Mouse (Mus musculus): Measurements from ENCODE around the gene Gpr153. TPM values are rescaled to one million over a fixed set of nuclear protein-coding genes. Genes with fewer than 3 reads are reported as not detected.

The Gpr153 gene
- total RNA-seq, 2 experiments from 2014 or later = 8.9 to 14.4 TPM

DNA sequence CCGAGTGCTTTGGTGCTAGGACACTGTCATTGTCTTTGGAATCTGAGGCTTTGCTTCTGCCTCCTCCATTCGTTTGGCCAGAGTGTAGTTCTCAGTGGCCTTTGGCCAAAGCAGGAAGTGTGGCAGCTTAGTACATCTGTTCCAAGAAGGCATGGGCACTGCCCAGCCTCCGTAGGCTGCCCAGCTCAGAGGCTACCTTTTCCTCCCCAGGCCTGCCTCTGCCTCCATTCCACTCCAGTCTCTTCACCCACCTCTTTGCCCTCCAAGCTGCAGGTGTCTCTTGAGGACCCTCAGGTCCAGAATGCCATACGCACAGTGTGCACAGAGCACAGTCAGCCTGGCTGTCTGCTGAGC lies 9.9 kb upstream of the Gpr153 start:
- DNase-seq (ENCODE audit: low spot score in 2 of 2) = no peak

DNA sequence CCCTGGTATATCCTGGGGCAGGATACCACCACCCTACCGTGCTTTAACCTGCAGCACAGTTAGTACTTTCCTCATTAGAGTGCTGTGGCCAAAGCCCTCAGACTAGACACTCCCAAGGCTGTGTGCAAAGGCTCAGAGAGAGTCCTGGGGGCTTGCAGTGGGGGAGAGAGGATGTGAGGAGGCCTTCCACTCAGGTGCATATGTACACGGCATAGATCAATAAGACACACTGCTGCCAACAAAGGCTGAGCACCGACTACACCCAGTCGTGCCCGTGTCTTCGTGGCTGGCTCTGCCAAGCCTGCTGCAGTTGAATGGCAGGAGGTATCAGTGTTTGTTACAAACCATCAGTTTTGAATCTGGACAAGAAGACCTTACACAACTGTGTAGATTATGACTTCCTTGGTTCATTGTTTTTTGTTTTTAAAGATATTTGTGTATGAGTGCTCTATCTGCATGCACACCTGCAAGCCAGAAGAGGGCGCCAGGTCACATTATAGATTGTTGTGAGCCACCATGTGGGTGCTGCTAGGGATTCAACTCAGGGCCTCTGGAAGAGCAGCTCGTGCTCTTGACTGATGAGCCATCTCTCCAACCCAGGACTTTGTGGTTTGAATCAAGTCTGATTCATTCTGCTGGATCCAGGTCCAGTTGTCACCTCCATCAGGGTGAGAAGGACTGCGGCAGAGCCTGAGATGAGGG lies 9.0 kb upstream of the Gpr153 start:
- no peak for DNase-seq (ENCODE audit: low spot score in 2 of 2)

DNA sequence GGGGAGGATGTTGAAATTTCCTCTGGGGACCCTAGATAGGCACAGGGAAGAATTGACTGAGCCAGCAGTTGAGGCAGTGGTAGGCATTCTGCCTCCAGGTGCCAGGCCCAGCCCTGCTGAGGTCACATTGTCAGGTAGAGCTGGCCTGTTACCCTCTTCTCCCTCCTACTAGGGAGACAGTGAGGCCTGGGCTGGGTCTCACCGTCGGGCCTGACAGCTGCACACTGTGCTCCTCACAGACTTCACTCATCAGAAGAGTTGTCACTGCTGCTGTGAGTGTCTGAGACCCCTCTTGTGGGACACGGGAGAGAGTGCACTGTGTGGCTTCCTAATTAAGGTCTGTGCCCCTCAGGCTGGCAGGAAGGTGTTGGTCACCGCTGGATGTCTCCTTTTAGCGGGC lies 8.2 kb upstream of the Gpr153 start:
- no peak for DNase-seq (ENCODE audit: low spot score in 2 of 2)

DNA sequence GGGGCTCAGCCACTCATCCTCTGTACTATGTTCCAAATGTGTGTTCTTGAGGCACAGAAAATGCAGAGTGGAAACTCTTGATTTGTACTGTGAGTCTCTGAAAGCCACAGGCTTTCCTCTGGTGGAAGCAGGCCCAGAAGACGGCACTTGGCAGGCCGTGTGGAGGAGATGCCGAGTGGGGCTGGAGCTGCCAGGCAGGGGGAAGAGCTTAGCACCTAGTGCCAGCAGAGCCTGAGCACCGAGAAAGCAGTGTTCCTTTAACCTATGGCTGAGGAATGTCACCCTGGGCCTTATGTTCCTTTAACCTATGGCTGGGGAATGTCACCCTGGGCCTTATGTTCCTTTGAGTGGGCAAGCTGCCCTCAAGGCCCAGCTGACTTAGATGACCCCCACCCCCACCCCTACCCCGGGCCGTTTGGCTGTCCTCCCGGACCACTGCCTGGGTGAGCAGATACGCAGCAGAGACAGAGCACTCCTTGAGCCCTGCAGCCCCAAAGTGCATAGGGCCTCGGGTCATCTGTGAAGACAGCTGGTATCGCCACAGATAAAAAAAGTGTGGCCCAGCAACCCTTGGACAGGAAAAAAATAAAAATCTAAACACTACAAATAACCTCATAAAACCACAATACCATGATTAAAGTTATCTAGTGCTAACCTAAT lies 7.7 kb upstream of the Gpr153 start:
- DNase-seq (ENCODE audit: low spot score in 2 of 2) = peak in 1 of 2 experiments; percentile 66

DNA sequence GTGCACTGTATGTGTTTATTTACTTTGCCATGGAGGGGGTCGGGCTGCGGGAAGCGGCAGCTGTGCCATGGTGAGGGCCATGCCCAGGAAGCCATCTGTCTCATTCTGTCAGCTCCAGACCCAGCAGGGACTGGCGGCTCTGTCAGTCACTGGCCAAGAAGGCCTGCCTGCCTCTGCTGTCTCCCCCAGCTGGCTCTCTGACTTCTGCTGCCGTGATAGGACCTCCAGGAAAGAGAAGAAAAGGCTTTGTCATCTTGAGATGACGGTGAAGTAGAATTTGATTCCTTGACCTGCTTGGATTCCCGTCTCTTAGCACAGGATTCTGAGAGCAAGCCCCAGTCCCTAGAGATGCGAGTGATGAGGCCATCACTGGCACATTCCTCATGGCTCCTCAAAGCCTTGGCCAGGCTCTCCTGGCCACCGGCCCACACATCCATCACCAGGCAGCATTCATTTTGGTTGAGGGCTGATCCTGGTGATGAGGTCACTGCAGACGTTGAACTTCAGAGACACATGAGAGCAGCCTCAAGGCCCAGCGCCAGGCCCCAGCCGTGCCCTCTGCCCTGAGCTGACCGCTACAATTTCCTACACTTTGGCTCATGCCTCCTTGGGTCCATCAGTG lies 6.2 kb upstream of the Gpr153 start:
- peak; percentile 47 to 78 for DNase-seq (ENCODE audit: low spot score in 2 of 2)

DNA sequence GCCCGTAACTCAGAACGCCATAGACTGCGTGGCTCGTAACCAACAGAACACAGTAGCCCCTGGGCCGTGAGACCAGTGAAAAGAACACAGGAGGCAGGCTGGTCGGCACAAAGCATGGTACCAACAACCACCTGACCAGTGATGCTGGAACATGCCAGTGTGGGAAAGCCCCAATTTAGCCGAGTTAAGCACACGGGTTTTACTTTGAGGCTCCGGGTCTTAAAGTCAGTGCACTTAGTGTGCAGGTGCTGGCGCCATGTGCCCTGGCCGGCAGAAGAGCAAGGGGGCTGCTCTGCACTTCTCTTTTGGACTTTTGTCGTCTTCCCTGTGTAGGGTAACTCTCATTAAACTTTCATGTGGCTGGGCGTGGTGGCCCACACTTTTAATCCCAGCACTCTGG lies 4.1 kb upstream of the Gpr153 start:
- no peak for DNase-seq (ENCODE audit: low spot score in 2 of 2)

DNA sequence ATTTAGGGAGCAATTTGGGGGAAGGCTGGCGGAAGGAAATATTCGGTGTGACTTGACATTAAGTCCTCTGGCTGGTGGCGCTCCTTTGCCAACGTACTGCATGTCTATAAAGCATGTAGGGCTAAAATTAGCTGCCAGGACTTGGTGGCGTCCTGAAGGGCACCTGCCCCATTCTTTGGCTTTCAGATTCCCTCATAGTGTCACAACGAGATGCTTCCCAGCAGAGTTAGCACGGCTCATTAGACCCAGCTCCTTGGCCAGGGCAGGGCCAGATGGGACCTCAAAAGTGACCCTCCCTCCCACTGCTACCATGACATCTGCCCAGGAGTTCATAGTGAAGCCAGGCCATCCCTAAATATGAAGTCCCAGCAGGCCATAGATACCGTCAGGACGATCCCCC lies 3.4 kb upstream of the Gpr153 start:
- DNase-seq (ENCODE audit: low spot score in 2 of 2) = no peak

DNA sequence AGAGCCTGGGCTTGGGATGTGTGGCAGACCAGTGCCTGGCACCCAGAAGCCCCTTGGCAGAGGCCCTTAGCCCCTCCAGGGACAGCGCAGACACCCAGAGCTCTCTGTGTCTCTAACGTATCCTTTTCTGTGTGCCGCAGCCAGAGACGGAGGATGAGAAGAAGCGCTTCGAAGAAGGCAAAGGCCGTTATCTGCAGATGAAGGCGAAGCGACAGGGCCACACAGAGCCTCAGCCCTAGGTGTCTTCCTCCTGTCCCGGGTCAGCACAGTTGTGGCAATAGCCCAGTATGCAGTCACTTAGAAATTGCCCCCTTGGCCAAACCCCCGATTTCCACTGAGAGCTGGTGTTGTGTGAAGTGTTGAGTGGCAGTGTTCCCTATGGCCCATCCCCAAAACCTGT lies 2.7 kb upstream of the Gpr153 start:
- DNase-seq (ENCODE audit: low spot score in 2 of 2) = no peak

DNA sequence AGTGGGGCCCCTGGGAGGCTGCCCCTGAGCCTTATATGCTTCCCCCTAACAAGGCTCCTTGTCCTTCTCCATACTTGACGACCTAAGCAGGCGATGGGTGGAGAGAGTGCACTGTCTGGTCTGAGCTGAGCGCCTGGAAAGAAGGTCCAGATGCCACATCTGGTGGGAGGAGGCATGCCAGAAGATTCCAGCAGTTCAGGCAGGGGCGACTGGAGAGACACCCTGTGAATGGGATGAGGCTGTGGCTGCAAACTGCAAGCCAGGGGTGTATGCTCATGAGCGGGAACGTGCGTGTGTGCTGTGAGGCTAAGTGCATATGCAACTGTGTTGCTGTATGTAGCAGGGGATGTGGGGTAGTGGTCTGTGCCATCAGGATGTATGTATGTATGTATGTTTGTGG lies 2.0 kb upstream of the Gpr153 start:
- DNase-seq (ENCODE audit: low spot score in 2 of 2) = no peak

DNA sequence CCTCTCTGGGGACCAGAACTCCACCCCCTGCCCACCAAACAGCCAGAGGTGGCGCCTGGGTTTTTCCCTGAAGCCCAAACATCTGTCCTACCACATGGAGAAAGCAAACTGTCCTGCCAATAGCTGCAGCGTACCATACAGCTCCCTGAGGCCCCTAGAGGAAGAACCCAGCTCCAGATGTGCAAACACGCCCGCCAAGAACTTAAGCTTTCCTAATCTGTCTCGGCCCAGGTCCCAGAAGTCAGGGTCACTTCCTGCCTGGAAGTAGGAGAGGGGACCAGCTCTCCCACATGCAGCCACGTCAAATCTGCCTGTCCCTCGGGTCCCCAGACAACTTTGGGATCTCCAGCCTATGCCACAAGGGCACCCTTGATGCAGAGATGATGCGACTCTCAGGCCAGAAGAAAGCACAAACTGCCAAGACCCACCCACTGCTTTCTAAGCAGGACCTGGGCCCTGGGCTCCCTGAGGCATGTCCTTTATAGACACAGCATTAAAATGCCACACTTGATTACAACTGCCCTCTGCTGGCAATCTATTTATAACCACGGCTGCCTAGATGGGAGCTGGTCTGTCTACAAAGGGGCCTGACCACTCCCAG lies 1.5 kb upstream of the Gpr153 start:
- peak in 1 of 2 experiments; percentile 40 for DNase-seq (ENCODE audit: low spot score in 2 of 2)

DNA sequence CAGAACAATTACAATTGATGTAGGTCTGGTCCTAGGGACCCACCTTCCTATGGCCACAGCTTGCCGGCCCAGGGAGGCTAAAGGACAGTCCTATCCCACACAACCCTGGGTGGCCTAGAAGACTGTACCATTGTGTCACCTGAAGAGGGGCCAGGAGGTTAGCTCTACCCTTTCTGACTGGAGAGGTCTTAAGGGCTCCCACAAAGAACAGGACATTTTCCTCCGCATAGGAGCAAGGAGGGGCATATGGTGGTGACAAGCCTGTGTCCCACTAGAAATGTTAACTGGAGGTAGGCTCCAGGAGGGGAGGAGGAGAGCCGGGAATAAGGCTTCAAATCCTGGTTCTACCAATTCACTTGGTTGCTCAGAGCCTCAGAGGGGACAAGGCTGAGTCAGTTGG lies 841 bp upstream of the Gpr153 start:
- DNase-seq (ENCODE audit: low spot score in 2 of 2) = no peak

DNA sequence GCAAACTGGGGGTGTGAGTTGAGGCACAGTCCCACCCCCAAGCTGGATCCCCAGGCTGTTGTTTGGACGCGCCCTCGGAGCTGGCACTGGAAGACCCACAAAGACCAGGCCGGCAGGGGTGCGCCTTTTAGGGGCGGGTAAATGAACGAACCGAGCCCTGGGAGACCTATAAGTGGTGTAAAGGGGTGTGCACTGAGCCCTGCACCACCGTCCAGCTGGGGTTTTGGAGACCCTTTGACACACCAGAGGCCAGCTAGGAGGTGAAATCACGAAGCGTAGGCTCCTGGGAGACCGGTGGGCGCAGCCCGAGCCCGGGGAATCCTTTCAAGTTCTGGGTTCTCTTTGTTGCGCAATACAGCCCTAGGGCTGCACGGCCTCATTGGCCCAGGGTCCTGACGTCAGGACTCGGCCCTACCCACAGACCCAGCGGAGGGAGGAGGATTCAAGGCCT lies 674 bp downstream of the Gpr153 start:
- DNase-seq (ENCODE audit: low spot score in 2 of 2) = no peak

DNA sequence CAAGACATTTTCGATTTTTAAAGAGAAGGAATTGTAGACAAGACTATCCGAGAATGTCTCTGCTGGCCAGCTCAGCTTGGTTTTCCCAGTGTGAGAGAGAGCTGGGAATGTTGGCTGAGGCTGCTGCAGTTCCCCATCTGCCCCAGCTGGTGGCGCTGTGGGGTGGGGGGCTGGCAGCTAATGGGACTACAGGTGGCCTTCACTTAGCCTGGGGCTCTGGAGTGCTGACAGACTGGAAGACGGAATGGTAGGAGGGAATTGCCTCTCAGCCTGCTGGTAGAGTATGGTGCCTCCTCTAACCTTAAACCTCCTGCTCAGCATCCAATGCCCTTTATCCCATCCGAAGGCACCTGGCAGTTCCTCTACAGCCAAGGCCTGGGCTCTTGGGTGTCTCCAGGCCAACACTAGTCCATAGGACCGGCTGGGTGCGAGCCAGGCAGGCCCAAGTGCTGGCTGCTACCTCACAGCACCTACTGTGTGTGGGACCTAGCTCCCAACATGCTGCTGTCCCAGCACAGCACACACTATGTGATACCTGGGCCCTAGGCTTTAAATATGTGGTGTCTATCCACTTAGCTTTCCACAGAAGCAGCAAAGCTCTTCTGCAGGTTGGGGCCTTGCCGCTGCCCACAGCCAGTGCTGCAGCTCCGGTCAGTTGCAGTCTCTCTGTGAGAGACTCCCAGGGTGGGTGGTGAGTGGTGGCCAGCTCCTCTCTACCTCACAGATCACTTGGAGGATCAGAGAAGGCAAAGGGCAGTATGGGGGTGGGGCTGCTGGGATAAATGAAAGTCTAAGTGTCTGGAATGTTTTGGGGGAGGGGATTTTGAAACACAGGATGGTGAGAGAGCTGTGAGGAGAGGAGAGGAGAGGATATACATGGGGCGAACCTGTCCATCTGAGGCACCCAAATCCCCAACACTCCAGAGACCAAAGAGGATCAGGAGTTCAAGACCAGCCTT lies 2.6 kb downstream of the Gpr153 start:
- DNase-seq (ENCODE audit: low spot score in 2 of 2) = no peak

DNA sequence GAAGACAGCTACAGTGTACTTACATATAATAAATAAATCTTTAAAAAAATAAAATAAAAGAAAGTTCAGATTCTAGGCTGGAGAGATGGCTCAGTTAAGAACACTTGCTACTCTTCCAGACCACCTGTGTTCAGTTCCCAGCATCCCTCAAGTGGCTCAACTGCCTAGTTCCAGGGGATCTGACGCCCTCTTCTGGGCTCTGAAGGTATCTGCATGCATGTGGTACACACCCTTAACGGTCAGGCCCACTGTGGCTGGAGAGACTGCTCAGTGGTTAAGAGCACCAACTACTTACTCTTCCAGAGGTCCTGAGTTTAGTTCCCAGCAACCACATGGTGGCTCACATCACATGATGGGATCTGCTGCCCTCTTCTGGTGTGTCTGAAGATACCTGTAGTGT lies 3.9 kb downstream of the Gpr153 start:
- no peak for DNase-seq (ENCODE audit: low spot score in 2 of 2)

DNA sequence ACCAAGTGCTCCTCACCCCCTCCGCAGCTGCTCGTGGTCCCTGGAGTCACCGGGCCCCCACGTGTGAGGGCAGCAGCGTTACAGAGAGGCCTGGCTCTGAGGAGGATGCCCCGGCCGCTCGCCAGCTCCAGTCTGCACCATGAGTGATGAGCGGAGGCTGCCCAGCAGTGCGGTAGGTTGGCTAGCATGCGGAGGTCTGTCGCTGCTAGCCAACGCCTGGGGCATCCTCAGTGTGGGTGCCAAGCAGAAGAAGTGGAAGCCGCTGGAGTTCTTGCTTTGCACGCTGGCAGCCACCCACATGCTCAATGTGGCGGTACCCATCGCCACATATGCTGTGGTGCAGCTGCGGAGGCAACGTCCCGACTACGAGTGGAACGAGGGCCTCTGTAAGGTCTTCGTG lies 5.0 kb downstream of the Gpr153 start:
- no peak for DNase-seq (ENCODE audit: low spot score in 2 of 2)

DNA sequence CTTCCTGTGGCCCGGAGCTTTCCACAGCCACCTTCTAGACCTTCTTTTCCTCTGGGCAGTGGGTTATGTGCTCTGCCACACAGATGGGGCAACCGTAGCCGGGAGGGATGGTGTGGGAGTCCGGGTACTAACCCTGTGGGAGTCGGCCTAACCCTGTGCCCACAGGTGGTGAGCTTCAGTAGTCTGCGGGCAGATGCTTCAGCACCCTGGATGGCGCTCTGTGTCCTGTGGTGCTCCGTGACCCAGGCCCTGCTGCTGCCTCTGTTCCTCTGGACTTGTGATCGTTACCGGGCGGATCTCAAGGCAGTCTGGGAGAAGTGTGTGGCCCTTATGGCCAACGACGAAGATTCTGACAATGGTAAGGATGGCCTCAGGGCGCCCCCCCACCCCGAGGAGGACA lies 7.6 kb downstream of the Gpr153 start:
- DNase-seq (ENCODE audit: low spot score in 2 of 2) = no peak

DNA sequence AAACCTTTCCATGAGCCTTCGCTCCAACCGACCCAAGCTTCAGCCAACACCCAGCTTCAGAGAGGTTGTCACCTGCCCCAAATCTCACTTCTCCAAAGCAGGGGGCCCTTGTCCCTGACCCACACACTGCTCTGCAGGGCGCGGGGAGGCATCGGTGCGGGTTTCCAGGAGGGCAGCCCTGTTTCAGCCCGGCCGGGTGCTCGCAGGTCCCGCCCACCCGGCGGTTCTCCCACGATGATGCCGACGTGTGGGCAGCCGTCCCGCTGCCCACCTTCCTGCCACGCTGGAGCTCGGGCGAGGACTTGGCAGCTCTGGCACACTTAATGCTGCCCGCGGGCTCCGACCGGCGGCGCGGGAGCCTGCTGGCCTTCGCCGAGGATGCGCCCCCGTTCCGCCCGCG lies 8.7 kb downstream of the Gpr153 start:
- DNase-seq (ENCODE audit: low spot score in 2 of 2) = no peak

DNA sequence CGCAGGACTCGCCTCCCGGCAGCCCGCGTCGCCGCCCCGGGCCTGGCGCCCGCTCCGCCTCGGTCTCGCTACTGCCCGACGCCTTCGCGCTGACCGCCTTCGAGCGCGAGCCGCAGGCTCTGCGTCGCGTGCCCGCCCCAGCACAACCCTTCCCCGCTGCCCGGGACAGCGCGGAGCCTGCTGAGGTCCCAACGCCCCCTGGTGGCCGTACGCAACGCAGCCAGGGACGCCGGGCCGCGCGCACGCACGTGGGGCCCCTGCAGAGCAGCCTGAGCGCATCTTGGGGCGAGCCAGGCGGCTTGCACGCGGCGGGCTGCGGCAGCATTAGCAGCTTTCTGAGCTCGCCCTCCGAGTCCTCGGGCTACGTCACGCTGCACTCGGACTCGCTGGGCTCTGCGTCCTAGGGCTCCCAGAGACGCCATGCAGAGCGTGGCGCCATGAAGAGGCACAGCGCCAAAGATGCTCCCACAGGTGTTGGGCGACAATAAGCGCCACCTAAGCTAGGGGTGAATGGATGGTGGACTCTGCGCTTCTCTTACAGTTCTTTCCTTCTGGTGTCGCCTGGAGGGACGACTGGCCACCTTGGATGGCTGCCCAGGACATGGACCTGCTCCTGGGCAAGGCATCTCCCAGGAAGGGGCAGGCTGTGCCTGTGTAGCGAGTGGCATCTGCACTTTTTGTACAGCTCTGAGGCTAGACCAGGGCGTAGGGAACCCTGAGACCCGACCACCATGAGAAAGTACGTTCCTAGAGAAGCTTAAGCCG lies 9.3 kb downstream of the Gpr153 start:
- peak; percentile 80 to 83 for DNase-seq (ENCODE audit: low spot score in 2 of 2)

DNA sequence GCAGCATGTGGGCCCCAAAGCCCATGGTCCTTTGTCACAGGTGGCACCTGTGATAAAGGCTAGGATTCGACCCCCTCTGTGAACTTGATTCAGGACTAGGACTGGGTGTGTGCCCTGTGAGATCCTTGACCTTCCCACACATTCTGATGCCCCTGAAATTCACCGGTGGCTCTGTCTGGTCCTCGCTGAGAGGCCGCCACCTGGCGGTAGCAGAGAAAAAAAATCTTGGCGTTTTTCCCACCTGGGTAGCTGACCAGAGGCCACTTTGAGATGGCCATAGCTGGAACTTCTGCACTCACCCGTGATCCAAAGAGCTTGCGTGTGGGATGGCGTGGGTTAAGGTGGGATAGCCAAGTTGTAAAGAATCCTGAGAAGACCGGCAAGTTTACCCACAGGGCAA lies 11.5 kb downstream of the Gpr153 start:
- DNase-seq (ENCODE audit: low spot score in 2 of 2) = peak; percentile 42 to 57

DNA sequence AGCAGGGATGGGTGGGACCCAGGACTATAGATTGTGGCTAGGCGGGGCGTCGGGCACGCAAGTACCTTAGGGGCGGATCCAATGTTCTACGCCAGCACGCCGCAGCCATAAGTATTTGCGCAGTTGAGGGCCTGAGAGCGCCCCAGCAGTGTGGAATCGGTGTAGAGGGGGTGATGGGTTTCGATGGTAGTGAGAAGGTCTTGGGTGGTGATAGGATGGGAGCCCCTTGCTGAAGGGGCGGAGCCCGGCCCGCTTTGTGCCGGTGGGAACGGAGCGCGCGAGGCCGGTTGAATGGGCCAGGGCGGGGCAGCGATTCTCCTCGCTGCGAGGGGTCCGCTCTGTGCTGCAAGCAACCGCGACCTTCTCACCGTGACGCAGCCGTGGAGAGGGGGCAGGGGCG lies 12.2 kb downstream of the Gpr153 start:
- no peak for DNase-seq (ENCODE audit: low spot score in 2 of 2)

All from layer of hippocampus, postnatal 14 days (tissue).